Mouse (Mus musculus) CD8-positive naive resting alpha-beta T cell, adult 2 months (primary cell): ENCODE data around the gene Tcf7.

Source experiments
- DNase-seq, 2 experiments: peaks; one replicate each; pipeline ENCODE4 v3.0.0; 2022; ENCODE audit warnings: low read depth in 2 of 2, low spot score in 2 of 2

The Tcf7 gene

GRCm38 (mm10) chr11:52282774-52283595 lies at the start of gene Tcf7:
TSS of gene Tcf7 (minus strand) at chr11:52283014.
- DNase-seq: peak in 1 of 2 experiments; percentile 41

- DNase-seq: no peak
These were observed 44.5 kb upstream of the Tcf7 start for GRCm38 (mm10) chr11:52327313-52327712.

- no peak for DNase-seq
These were observed 41.9 kb upstream of the Tcf7 start for GRCm38 (mm10) chr11:52324442-52325367.

- no peak for DNase-seq
These were observed 38.7 kb upstream of the Tcf7 start for GRCm38 (mm10) chr11:52321540-52321939.

- no peak for DNase-seq
These were observed 37.7 kb upstream of the Tcf7 start for GRCm38 (mm10) chr11:52320529-52320928.

GRCm38 (mm10) chr11:52319664-52320063 lies 36.9 kb upstream of the Tcf7 start:
- DNase-seq: no peak

GRCm38 (mm10) chr11:52318445-52318844 lies 35.6 kb upstream of the Tcf7 start:
- peak; percentile 79 for DNase-seq

- DNase-seq: peak; percentile 94
These were observed 31.4 kb upstream of the Tcf7 start for GRCm38 (mm10) chr11:52314102-52314793.

GRCm38 (mm10) chr11:52310709-52311108 lies 27.9 kb upstream of the Tcf7 start:
- peak; percentile 32 to 43 for DNase-seq

GRCm38 (mm10) chr11:52309487-52309886 lies 26.7 kb upstream of the Tcf7 start:
- peak; percentile 49 to 67 for DNase-seq

GRCm38 (mm10) chr11:52306431-52306830 lies 23.6 kb upstream of the Tcf7 start:
- DNase-seq: no peak

GRCm38 (mm10) chr11:52305266-52305665 lies 22.5 kb upstream of the Tcf7 start:
- no peak for DNase-seq

- no peak for DNase-seq
These were observed 19.9 kb upstream of the Tcf7 start for GRCm38 (mm10) chr11:52302668-52303067.

GRCm38 (mm10) chr11:52299687-52300086 lies 16.9 kb upstream of the Tcf7 start:
- peak; percentile 82 to 84 for DNase-seq

- no peak for DNase-seq
These were observed 16.1 kb upstream of the Tcf7 start for GRCm38 (mm10) chr11:52298955-52299354.

- peak; percentile 83 to 88 for DNase-seq
These were observed 14.5 kb upstream of the Tcf7 start for GRCm38 (mm10) chr11:52297352-52297751.

GRCm38 (mm10) chr11:52294103-52294502 lies 11.3 kb upstream of the Tcf7 start:
- DNase-seq: peak in 1 of 2 experiments; percentile 30

- DNase-seq: no peak
These were observed 10.1 kb upstream of the Tcf7 start for GRCm38 (mm10) chr11:52292894-52293293.

GRCm38 (mm10) chr11:52292346-52292745 lies 9.5 kb upstream of the Tcf7 start:
- no peak for DNase-seq

GRCm38 (mm10) chr11:52286958-52287305 lies 4.1 kb upstream of the Tcf7 start:
- DNase-seq: no peak

- no peak for DNase-seq
These were observed 3.6 kb upstream of the Tcf7 start for GRCm38 (mm10) chr11:52286301-52286957.
